Mouse (Mus musculus) limb, embryonic 15.5 days (tissue): ENCODE data around the gene Tcl1b4. TPM values are rescaled to one million over a fixed set of nuclear protein-coding genes. Genes with fewer than 3 reads are reported as not detected.
"Not testable (repeated sequence)": the region's sequence is repeated elsewhere in the genome, so short reads cannot be mapped to it uniquely, and the experiment has no call there.

Experiments used
- ATAC-seq: fragments of 200-750 bp; cut with Nextera tagmentation; 2 replicates; pipeline ENCODE4 v1.8.0; 2017; ENCODE audit warnings: low read depth, moderate TSS enrichment; ENCODE audit not compliant: insufficient number of reproducible peaks, low FRiP score, low TSS enrichment
- H3K27ac ChIP-seq: fragments of 300-500 bp; sonication (generic); 2 replicates; pipeline ENCODE4 v1.5.1; 2015; ENCODE audit warnings: moderate library complexity, mild to moderate bottlenecking, inconsistent platforms
- H3K27me3 ChIP-seq: fragments of 300-500 bp; sonication (generic); 2 replicates; pipeline ENCODE4 v1.6.1; 2015; ENCODE audit warnings: inconsistent platforms
- H3K36me3 ChIP-seq: fragments of 300-500 bp; sonication (generic); 2 replicates; pipeline ENCODE4 v1.6.1; 2015; ENCODE audit warnings: inconsistent platforms
- H3K4me1 ChIP-seq: fragments of 300-500 bp; sonication (generic); 2 replicates; pipeline ENCODE4 v1.6.1; 2015; ENCODE audit warnings: inconsistent platforms
- H3K4me2 ChIP-seq: fragments of 300-500 bp; sonication (generic); 2 replicates; pipeline ENCODE4 v1.6.1; 2015; ENCODE audit warnings: mild to moderate bottlenecking, inconsistent platforms
- H3K4me3 ChIP-seq: fragments of 300-500 bp; sonication (generic); 2 replicates; pipeline ENCODE4 v1.5.1; 2015; ENCODE audit warnings: mild to moderate bottlenecking, inconsistent platforms
- H3K9ac ChIP-seq: fragments of 300-500 bp; sonication (generic); 2 replicates; pipeline ENCODE4 v1.6.1; 2015; ENCODE audit warnings: inconsistent platforms
- H3K9me3 ChIP-seq: fragments of 300-500 bp; sonication (generic); 2 replicates; pipeline ENCODE4 v1.6.1; 2016; ENCODE audit warnings: inconsistent platforms
- WGBS: fragments of 180-500 bp; shearing (Covaris S2); methylation state at CpG from one replicate; pipeline ENCODE4 v1.1.7; 2015; 5-methylcytosine and 5-hydroxymethylcytosine counted together
- polyA plus RNA-seq: library from polyadenylated mRNA; unstranded; fragments of >200 nt; fragmentation: Nextera tagmentation; extraction: Ambion mirVana; gene quantifications from 2 replicates; pipeline ENCODE4 v1.2.1, GENCODE M21; 2015

Tcl1b4 gene
- polyA plus RNA-seq, result not detected in 2 replicates

GRCm38 (mm10) chr12:105201657-105202056 lies at the start of gene Tcl1b4:
Tcl1b4 (plus strand) TSS chr12:105201957.
- H3K9me3 ChIP-seq, H3K4me1 ChIP-seq, H3K4me3 ChIP-seq, H3K36me3 ChIP-seq, H3K9ac ChIP-seq, ATAC-seq, H3K4me2 ChIP-seq, H3K27me3 ChIP-seq, H3K27ac ChIP-seq: not testable (repeated sequence)
- WGBS, result 74% methylated on average over 1 of the region's 1 CpGs

GRCm38 (mm10) chr12:105155286-105155685 lies 46.5 kb upstream of the Tcl1b4 start:
- not testable (repeated sequence) for H3K27ac ChIP-seq, H3K36me3 ChIP-seq, H3K27me3 ChIP-seq, H3K9ac ChIP-seq, H3K4me3 ChIP-seq, H3K4me1 ChIP-seq, H3K4me2 ChIP-seq, ATAC-seq, H3K9me3 ChIP-seq
- 73% methylated on average over 4 of the region's 4 CpGs for WGBS

GRCm38 (mm10) chr12:105158842-105159241 lies 42.9 kb upstream of the Tcl1b4 start:
- Histone ChIP-seq H3K27me3 (no peaks in the 10 kb centered on the region), H3K36me3 (no peaks in the 10 kb centered on the region), H3K9ac (no peak overlapping the region), H3K9me3 (no peaks in the 10 kb centered on the region), H3K27ac (no peak overlapping the region), H3K4me3 (no peak overlapping the region), H3K4me2 (no peak overlapping the region), H3K4me1 (0 out of 2 replicates have a peak, but pooled peaks cover 3% of the 10 kb centered on the region)
- ATAC-seq, result no peak
- WGBS, result 69% methylated on average over 6 of the region's 6 CpGs

GRCm38 (mm10) chr12:105159390-105159789 lies 42.4 kb upstream of the Tcl1b4 start, which contains the start of gene Tcl1b1:
Tcl1b1 (plus strand) TSS chr12:105159690.
- ATAC-seq, result no peak
- Histone ChIP-seq H3K4me1 (0 out of 2 replicates have a peak, but pooled peaks cover 3% of the 10 kb centered on the region), H3K27me3 (no peaks in the 10 kb centered on the region), H3K9ac (no peak within 1 kb of the TSS), H3K9me3 (no peaks in the 10 kb centered on the region), H3K4me2 (no peak within 1 kb of the TSS), H3K4me3 (no peak within 1 kb of the TSS), H3K36me3 (no peaks in the 10 kb centered on the region), H3K27ac (no peak within 1 kb of the TSS)
- 69% methylated on average over 4 of the region's 4 CpGs for WGBS

- H3K4me2 ChIP-seq, result no peak overlapping the region
- ATAC-seq, result no peak
- H3K36me3 ChIP-seq, result no peaks in the 10 kb centered on the region
- WGBS, result 59% methylated on average over 3 of the region's 3 CpGs
- no peaks in the 10 kb centered on the region for H3K27me3 ChIP-seq
- H3K9ac ChIP-seq, result no peak overlapping the region
- no peak overlapping the region for H3K4me3 ChIP-seq
- no peak overlapping the region for H3K27ac ChIP-seq
- H3K9me3 ChIP-seq, result no peaks in the 10 kb centered on the region
- no peaks in the 10 kb centered on the region for H3K4me1 ChIP-seq
Measured at GRCm38 (mm10) chr12:105166734-105167133, 35.0 kb upstream of the Tcl1b4 start.

GRCm38 (mm10) chr12:105173366-105173765 lies 28.4 kb upstream of the Tcl1b4 start:
- Histone ChIP-seq H3K4me3 (no peak overlapping the region), H3K27ac (no peak overlapping the region), H3K4me1 (no peaks in the 10 kb centered on the region), H3K4me2 (no peak overlapping the region), H3K9ac (no peak overlapping the region), H3K27me3 (no peaks in the 10 kb centered on the region), H3K9me3 (no peaks in the 10 kb centered on the region), H3K36me3 (no peaks in the 10 kb centered on the region)
- 80% methylated on average over 2 of the region's 2 CpGs for WGBS
- no peak for ATAC-seq

- not testable (repeated sequence) for H3K27me3 ChIP-seq, H3K4me2 ChIP-seq, H3K4me3 ChIP-seq, H3K9ac ChIP-seq, ATAC-seq, H3K4me1 ChIP-seq, H3K27ac ChIP-seq, H3K36me3 ChIP-seq, H3K9me3 ChIP-seq
- WGBS, result 34% methylated on average over 2 of the region's 2 CpGs
Measured at GRCm38 (mm10) chr12:105174318-105174717, 27.4 kb upstream of the Tcl1b4 start.

- not testable (repeated sequence) for H3K27me3 ChIP-seq, H3K4me1 ChIP-seq, H3K4me2 ChIP-seq, H3K36me3 ChIP-seq, H3K4me3 ChIP-seq, H3K9me3 ChIP-seq, H3K27ac ChIP-seq, H3K9ac ChIP-seq, ATAC-seq
- 67% methylated on average over 3 of the region's 3 CpGs for WGBS
Measured at GRCm38 (mm10) chr12:105176044-105176443, 25.7 kb upstream of the Tcl1b4 start, which contains the start of gene Tcl1b5. Tcl1b5 (plus strand) TSS chr12:105176344.

- ATAC-seq, H3K9me3 ChIP-seq, H3K4me2 ChIP-seq, H3K27ac ChIP-seq, H3K27me3 ChIP-seq, H3K4me3 ChIP-seq, H3K36me3 ChIP-seq, H3K9ac ChIP-seq, H3K4me1 ChIP-seq: not testable (repeated sequence)
- 55% methylated on average over 4 of the region's 4 CpGs for WGBS
Measured at GRCm38 (mm10) chr12:105181040-105181644, 20.6 kb upstream of the Tcl1b4 start.

GRCm38 (mm10) chr12:105188980-105189379 lies 12.8 kb upstream of the Tcl1b4 start:
- not testable (repeated sequence) for H3K27ac ChIP-seq, H3K4me1 ChIP-seq, ATAC-seq, H3K9ac ChIP-seq, H3K9me3 ChIP-seq, H3K27me3 ChIP-seq, H3K4me3 ChIP-seq, H3K36me3 ChIP-seq, H3K4me2 ChIP-seq
- 31% methylated on average over 2 of the region's 2 CpGs for WGBS

GRCm38 (mm10) chr12:105190743-105191142 lies 11.0 kb upstream of the Tcl1b4 start, which contains the start of gene Tcl1b3:
Tcl1b3 (plus strand) TSS chr12:105191043.
- not testable (repeated sequence) for H3K4me3 ChIP-seq, H3K27ac ChIP-seq, H3K4me1 ChIP-seq, H3K9me3 ChIP-seq, H3K9ac ChIP-seq, H3K27me3 ChIP-seq, H3K4me2 ChIP-seq, ATAC-seq, H3K36me3 ChIP-seq
- WGBS, result 90% methylated on average over 6 of the region's 6 CpGs

- H3K4me2 ChIP-seq, H3K9ac ChIP-seq, H3K36me3 ChIP-seq, H3K27ac ChIP-seq, H3K4me3 ChIP-seq, ATAC-seq, H3K27me3 ChIP-seq, H3K4me1 ChIP-seq, H3K9me3 ChIP-seq: not testable (repeated sequence)
- WGBS, result 67% methylated on average over 7 of the region's 7 CpGs
Measured at GRCm38 (mm10) chr12:105199684-105200497, 1.9 kb upstream of the Tcl1b4 start.
